Mouse (Mus musculus) MEL (cell line): ENCODE results near the gene Rpl7l1. TPM values are rescaled to one million over a fixed set of nuclear protein-coding genes. Genes with fewer than 3 reads are reported as not detected.

Source experiments
- DNase-seq: peaks from one replicate; pipeline ENCODE4 v3.0.0; 2011; ENCODE audit warnings: low read depth, low spot score
- H3K27ac ChIP-seq: 2 replicates; pipeline ENCODE4 v1.5.1; 2012; ENCODE audit warnings: low read depth, mild to moderate bottlenecking, control low read depth, low read length, moderate library complexity; ENCODE audit not compliant: control insufficient read depth
- H3K27me3 ChIP-seq, 2 experiments: fragments of 150-350 bp in 1 of 2; sonication (generic) in 1 of 2; 2 replicates each; pipeline ENCODE4 v1.6.1; 2012; ENCODE audit warnings: low read length in 2 of 2, mild to moderate bottlenecking in 2 of 2, improper control_type of control experiment in 1 of 2, moderate library complexity in 1 of 2; ENCODE audit not compliant: insufficient read depth in 2 of 2, control insufficient read depth in 1 of 2
- H3K36me3 ChIP-seq, 2 experiments: 2 replicates each; pipeline ENCODE4 v1.6.1; 2012 to 2014; ENCODE audit warnings: low read length in 2 of 2, improper control_type of control experiment in 1 of 2, inconsistent platforms in 1 of 2, mild to moderate bottlenecking in 1 of 2; ENCODE audit not compliant: insufficient read depth in 2 of 2, control insufficient read depth in 1 of 2
- H3K4me1 ChIP-seq, 2 experiments: fragments of 150-350 bp in 1 of 2; sonication (generic) in 1 of 2; 2 replicates each; pipeline ENCODE4 v1.6.1; 2012; ENCODE audit warnings: low read length in 2 of 2, improper control_type of control experiment in 1 of 2, mild to moderate bottlenecking in 1 of 2; ENCODE audit not compliant: insufficient read depth in 2 of 2, control insufficient read depth in 1 of 2
- H3K4me3 ChIP-seq, 2 experiments: fragments of 150-350 bp in 1 of 2; sonication (generic) in 1 of 2; 2 replicates each; pipeline ENCODE4 v1.5.1; 2012; ENCODE audit warnings: low read depth in 2 of 2, low read length in 2 of 2, mild to moderate bottlenecking in 2 of 2, moderate library complexity in 2 of 2, control low read depth in 1 of 2, improper control_type of control experiment in 1 of 2; ENCODE audit not compliant: control insufficient read depth in 1 of 2, insufficient read depth in 1 of 2
- H3K79me2 ChIP-seq: 2 replicates; pipeline ENCODE4 v1.6.1; 2012; ENCODE audit warnings: mild to moderate bottlenecking, low read length, moderate library complexity; ENCODE audit not compliant: control insufficient read depth, poor library complexity, insufficient read depth
- H3K9ac ChIP-seq: 2 replicates; pipeline ENCODE4 v1.6.1; 2012; ENCODE audit warnings: low read depth, mild to moderate bottlenecking, control low read depth, low read length, moderate library complexity; ENCODE audit not compliant: control insufficient read depth, poor library complexity, severe bottlenecking
- H3K9me3 ChIP-seq: fragments of 150-350 bp; sonication (generic); replicated peaks from 2 replicates; pipeline ENCODE4 v1.6.1; 2012; ENCODE audit warnings: mild to moderate bottlenecking, low read length, improper control_type of control experiment, moderate library complexity; ENCODE audit not compliant: insufficient read depth
- BHLHE40 ChIP-seq: IDR thresholded peaks from 2 replicates; pipeline ENCODE4 v1.6.1; 2012; ENCODE audit warnings: low read depth, mild to moderate bottlenecking, inconsistent platforms, low read length, improper control_type of control experiment, borderline replicate concordance
- CTCF ChIP-seq, 3 experiments: IDR thresholded peaks in 2 of 3; conservative IDR thresholded peaks in 1 of 3; 2 replicates each; pipeline ENCODE4 v1.5.1; 2011 to 2012; ENCODE audit warnings: low read length in 3 of 3, low read depth in 2 of 3, mild to moderate bottlenecking in 2 of 3, improper control_type of control experiment in 1 of 3, inconsistent platforms in 1 of 3, mixed read lengths in 1 of 3, moderate library complexity in 1 of 3; ENCODE audit not compliant: control insufficient read depth in 1 of 3, insufficient read depth in 1 of 3, poor library complexity in 1 of 3, severe bottlenecking in 1 of 3
- EP300 ChIP-seq, 2 experiments: IDR thresholded peaks; 2 replicates each; pipeline ENCODE4 v1.6.1; 2011; ENCODE audit warnings: improper control_type of control experiment in 2 of 2, low read length in 2 of 2, low read depth in 1 of 2, mild to moderate bottlenecking in 1 of 2
- ETS1 ChIP-seq: IDR thresholded peaks from 2 replicates; pipeline ENCODE4 v1.6.1; 2012; ENCODE audit warnings: low read depth, mild to moderate bottlenecking, inconsistent platforms, low read length, improper control_type of control experiment, moderate library complexity
- GATA1 ChIP-seq: IDR thresholded peaks from 2 replicates; pipeline ENCODE4 v1.6.1; 2011; ENCODE audit warnings: low read depth, low read length, improper control_type of control experiment
- JUND ChIP-seq: IDR thresholded peaks from 2 replicates; pipeline ENCODE4 v1.6.1; 2011; ENCODE audit warnings: low read depth, mild to moderate bottlenecking, improper control_type of control experiment, low read length
- KAT2A ChIP-seq: conservative IDR thresholded peaks from 2 replicates; pipeline ENCODE4 v1.6.1; 2012; ENCODE audit warnings: low read depth, low read length, improper control_type of control experiment, inconsistent platforms
- MAFK ChIP-seq: IDR thresholded peaks from 2 replicates; pipeline ENCODE4 v1.6.1; 2011; ENCODE audit warnings: low read depth, mild to moderate bottlenecking, low read length, improper control_type of control experiment, borderline replicate concordance
- MAX ChIP-seq: IDR thresholded peaks from 2 replicates; pipeline ENCODE4 v1.6.1; 2011; ENCODE audit warnings: low read length, improper control_type of control experiment
- MAZ ChIP-seq: IDR thresholded peaks from 2 replicates; pipeline ENCODE4 v1.6.1; 2012; ENCODE audit warnings: low read depth, mild to moderate bottlenecking, inconsistent platforms, low read length, improper control_type of control experiment
- MEF2A ChIP-seq: IDR thresholded peaks from 2 replicates; pipeline ENCODE4 v1.6.1; 2014; ENCODE audit warnings: low read depth, mild to moderate bottlenecking, inconsistent platforms, low read length, improper control_type of control experiment; ENCODE audit not compliant: poor library complexity, insufficient replicate concordance, severe bottlenecking; ENCODE audit errors: extremely low read depth
- MYB ChIP-seq: IDR thresholded peaks from 2 replicates; pipeline ENCODE4 v1.6.1; 2011; ENCODE audit warnings: mild to moderate bottlenecking, low read depth, low read length, improper control_type of control experiment
- NRF1 ChIP-seq: IDR thresholded peaks from 2 replicates; pipeline ENCODE4 v1.6.1; 2014; ENCODE audit warnings: low read depth, mild to moderate bottlenecking, inconsistent platforms, low read length, improper control_type of control experiment, moderate library complexity; ENCODE audit not compliant: poor library complexity, insufficient read depth, severe bottlenecking
- POLR2A ChIP-seq, 2 experiments: IDR thresholded peaks; 2 replicates each; pipeline ENCODE4 v1.6.1; 2011 to 2012; ENCODE audit warnings: low read length in 2 of 2, mild to moderate bottlenecking in 2 of 2, control low read depth in 1 of 2, improper control_type of control experiment in 1 of 2, low read depth in 1 of 2, moderate library complexity in 1 of 2; ENCODE audit not compliant: control insufficient read depth in 1 of 2, insufficient read depth in 1 of 2, poor library complexity in 1 of 2
- POLR2AphosphoS2 ChIP-seq: IDR thresholded peaks from 2 replicates; pipeline ENCODE4 v1.6.1; 2011; ENCODE audit warnings: low read length, improper control_type of control experiment
- POLR2AphosphoS5 ChIP-seq: IDR thresholded peaks from 2 replicates; pipeline ENCODE4 v1.6.1; 2012; ENCODE audit warnings: low read depth, borderline replicate concordance, mild to moderate bottlenecking, inconsistent platforms, low read length, moderate library complexity, mixed read lengths
- RAD21 ChIP-seq: IDR thresholded peaks from 2 replicates; pipeline ENCODE4 v1.6.1; 2011; ENCODE audit warnings: mild to moderate bottlenecking, low read depth, low read length, improper control_type of control experiment
- SIN3A ChIP-seq: IDR thresholded peaks from 2 replicates; pipeline ENCODE4 v1.6.1; 2012; ENCODE audit warnings: low read length, improper control_type of control experiment, inconsistent platforms
- SMC3 ChIP-seq: IDR thresholded peaks from 2 replicates; pipeline ENCODE4 v1.6.1; 2011; ENCODE audit warnings: low read depth, low read length, improper control_type of control experiment
- TAL1 ChIP-seq: IDR thresholded peaks from 2 replicates; pipeline ENCODE4 v1.6.1; 2012; ENCODE audit warnings: mild to moderate bottlenecking, inconsistent platforms, low read length, moderate library complexity, mixed read lengths
- TCF12 ChIP-seq: IDR thresholded peaks from 2 replicates; pipeline ENCODE4 v1.6.1; 2014; ENCODE audit warnings: low read depth, mild to moderate bottlenecking, inconsistent platforms, low read length, improper control_type of control experiment, moderate library complexity
- USF1 ChIP-seq: IDR thresholded peaks from 2 replicates; pipeline ENCODE4 v1.6.1; 2014; ENCODE audit warnings: low read depth, mild to moderate bottlenecking, inconsistent platforms, low read length, improper control_type of control experiment, moderate library complexity
- polyA plus RNA-seq, 2 experiments: library from polyadenylated mRNA; stranded (reverse) in 1 of 2; unstranded in 1 of 2; fragments of >175 nt in 1 of 2; fragments of >200 nt in 1 of 2; gene quantifications; 2 replicates each; pipeline versions ENCODE4 v1.2.1 to v1.2.4; 2012; ENCODE audit warnings: low replicate concordance in 2 of 2, low read depth in 1 of 2; ENCODE audit not compliant: insufficient read length in 2 of 2, insufficient read depth in 1 of 2, missing spikeins in 1 of 2
- total RNA-seq: library from RNA; depleted of rRNA; stranded (reverse); fragments of 300-350 nt; gene quantifications from 2 replicates; pipeline ENCODE4 v1.2.3, GENCODE M21; 2012

Rpl7l1 gene
- total and polyA plus RNA-seq, 3 experiments, result 166 to 342 (median 174) TPM

GRCm38 (mm10) chr17:46734055-46734454, 48.4 kb downstream of the Rpl7l1 start:
- no peak for TF ChIP-seq CTCF (IDR thresholded peaks at IDR 0.05 in 2 of 3, conservative IDR thresholded peaks at IDR 0.05 in 1 of 3; ENCODE audit: control insufficient read depth in 1 of 3, insufficient read depth in 1 of 3, low read depth in 2 of 3, low read length in 3 of 3, poor library complexity in 1 of 3, severe bottlenecking in 1 of 3)
- no peak for TF ChIP-seq USF1
- no peak for TF ChIP-seq JUND
- TF ChIP-seq RAD21, result no peak
- TF ChIP-seq TCF12, result no peak
- TF ChIP-seq POLR2AphosphoS2, result no peak
- no peak for TF ChIP-seq POLR2A (IDR thresholded peaks at IDR 0.05; ENCODE audit: control insufficient read depth in 1 of 2, insufficient read depth in 1 of 2, low read depth in 1 of 2, low read length in 2 of 2, poor library complexity in 1 of 2)
- no peak for TF ChIP-seq MAFK
- no peak for TF ChIP-seq TAL1
- TF ChIP-seq SMC3, result no peak
- TF ChIP-seq MYB, result no peak
- TF ChIP-seq, all 39 proteins: peak for 0
- Histone ChIP-seq H3K4me3 (no peak overlapping the region), H3K79me2 (no peaks in the 10 kb centered on the region), H3K27me3 (no peaks in the 10 kb centered on the region), H3K36me3 (no peaks in the 10 kb centered on the region; a peak in 2 of 4 replicates), H3K9ac (no peak overlapping the region), H3K27ac (no peak overlapping the region), H3K4me1 (no peaks in the 10 kb centered on the region), H3K9me3 (no peaks in the 10 kb centered on the region)
- no peak for DNase-seq

- Histone ChIP-seq H3K4me1 (no peaks in the 10 kb centered on the region), H3K9ac (no peak within 1 kb of the TSS), H3K27me3 (no peaks in the 10 kb centered on the region), H3K9me3 (no peaks in the 10 kb centered on the region), H3K79me2 (no peaks in the 10 kb centered on the region), H3K36me3 (no peaks in the 10 kb centered on the region), H3K27ac (no peak within 1 kb of the TSS), H3K4me3 (no peak within 1 kb of the TSS)
- no peak for DNase-seq
- TF ChIP-seq NRF1, result no peak
- TF ChIP-seq MAZ, result no peak
- 0 out of 4 replicates have a peak, but pooled peaks of 1 of the 2 experiments have one; percentile 23 for TF ChIP-seq POLR2A (IDR thresholded peaks at IDR 0.05; ENCODE audit: control insufficient read depth in 1 of 2, insufficient read depth in 1 of 2, low read depth in 1 of 2, low read length in 2 of 2, poor library complexity in 1 of 2)
- no peak for TF ChIP-seq GATA1
- TF ChIP-seq TCF12, result no peak
Measured at GRCm38 (mm10) chr17:46728904-46729318, 53.6 kb downstream of the Rpl7l1 start, which contains the start of gene Gnmt. Gene Gnmt, minus strand, starts transcription at chr17:46729168.

DNA sequence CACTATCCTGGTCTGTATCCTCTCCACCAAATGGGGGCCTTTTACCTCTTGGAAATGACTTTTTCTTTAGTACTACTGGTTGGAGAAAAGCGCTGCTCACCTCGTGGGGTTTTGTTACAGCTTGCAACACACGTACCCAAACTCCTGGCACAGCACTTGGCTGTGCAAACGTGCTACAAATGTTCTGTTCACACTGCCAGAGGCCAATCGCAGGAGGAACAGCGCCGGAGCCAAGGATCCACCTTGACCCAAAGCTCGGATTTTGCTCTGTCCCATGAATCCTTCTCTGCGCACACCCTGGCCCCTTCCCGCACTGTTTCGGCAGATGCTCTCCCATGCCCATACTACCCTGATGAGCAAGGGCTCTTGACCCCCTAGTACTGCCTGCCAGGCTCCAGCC, 54.0 kb downstream of the Rpl7l1 start:
- Histone ChIP-seq H3K27me3 (no peaks in the 10 kb centered on the region), H3K4me3 (no peak overlapping the region), H3K36me3 (no peaks in the 10 kb centered on the region), H3K27ac (no peak overlapping the region), H3K79me2 (no peaks in the 10 kb centered on the region), H3K9me3 (no peaks in the 10 kb centered on the region), H3K4me1 (no peaks in the 10 kb centered on the region), H3K9ac (no peak overlapping the region)
- TF ChIP-seq POLR2AphosphoS5, result no peak
- no peak for TF ChIP-seq KAT2A
- no peak for TF ChIP-seq GATA1
- TF ChIP-seq SMC3, result no peak
- TF ChIP-seq ETS1, result no peak
- TF ChIP-seq TAL1, result no peak
- no peak for TF ChIP-seq MYB
- no peak for TF ChIP-seq SIN3A
- TF ChIP-seq MAZ, result no peak
- TF ChIP-seq MAX, result no peak
- no peak for TF ChIP-seq NRF1
- no peak for TF ChIP-seq EP300 (IDR thresholded peaks at IDR 0.05; ENCODE audit: low read depth in 1 of 2, low read length in 2 of 2)
- TF ChIP-seq USF1, result no peak
- no peak for TF ChIP-seq MEF2A
- no peak for TF ChIP-seq RAD21
- TF ChIP-seq BHLHE40, result no peak
- no peak for DNase-seq
